In genomic region chr13:30761151-30761631, GRCm38 (mm10) we compare ENCODE assay signal across 20 mouse cellular contexts. TPM values are rescaled to one million over a fixed set of nuclear protein-coding genes. Genes with fewer than 3 reads are reported as not detected.
DNase-seq lines count a peak whose midpoint lies in the region; ATAC-seq lines count a peak whose summit lies in the region.
"Had no signal": no experiment of that assay in that cellular context is flagged by ENCODE, and none has a peak within 500 bp of the region (broad histone marks: within the 10 kb centered on the region; RNA-seq: fewer than 3 reads in every experiment).

No protein-coding gene starts in this region.

- ATAC-seq in CD4-positive, CD25-positive, alpha-beta regulatory T cell, adult 4 months, result peak; percentile 21
- ATAC-seq in monocyte, adult 5-6 weeks (replicated peaks; ENCODE audit: insufficient number of reproducible peaks, low FRiP score, low TSS enrichment, poor library complexity, severe bottlenecking), result 0 out of 2 replicates have a peak, but pooled peaks have one; percentile 15
- ATAC-seq: forebrain, embryonic 13.5 days; intestine, embryonic 16.5 days; liver, embryonic 12.5 days had no signal

- intact Hi-C loops in heart, postnatal 36 days (cut with DNase I), result no loop called here
- intact Hi-C loops in left cerebral cortex, postnatal 25 days (cut with DNase I), result loop anchor here (10.0 kb wide), 1 partner anchor 894 kb away; no protein-coding TSS in a partner anchor

- peak; percentile 75 for DNase-seq in heart, adult 11 months
- no peak for DNase-seq in heart, postnatal 36 days
- DNase-seq in thymus, postnatal 10 days (ENCODE audit: low spot score in 2 of 2), result peak; percentile 53 to 68
- DNase-seq in left cerebral cortex, postnatal 25 days (ENCODE audit: low spot score in 2 of 2), result no peak
- no peak for DNase-seq in heart, adult 18-20 months
- DNase-seq in lung, postnatal 14 days, result no peak
- DNase-seq: adrenal gland, postnatal 36 days; cerebellum, adult 18-20 months; gastrocnemius, postnatal 14 days; heart, postnatal 10 days; kidney, postnatal 4 days; lung, adult 2 months had no signal

RNA-seq across cellular contexts. Expression of gene Irf4, which starts 12.2 kb away (rescaled TPM):
- total RNA-seq in heart, postnatal 36 days (2021), result 1 to 10 TPM; 1.2 to 1.7 TPM
- polyA plus RNA-seq in CD4-positive, CD25-positive, alpha-beta regulatory T cell, adult 4 months (2017; shearing (Covaris generic)), result 10 to 100 TPM; 14.8 to 22.6 TPM
- 25.5 to 42.0 TPM (median 29.8 TPM) in 3 replicates for total RNA-seq in monocyte, adult 5-6 weeks (2017)
- total RNA-seq in left cerebral cortex, postnatal 25 days (2021), result under 1 TPM; 0.11 to 0.28 TPM
- total RNA-seq in heart, adult 18-20 months (2021), result 1 to 10 TPM; 1.1 to 5.5 TPM
- polyA plus RNA-seq: embryonic facial prominence, embryonic 11.5 days; erythroblast, embryonic 14.5 days; limb, embryonic 12.5 days; liver, embryonic 12.5 days had no signal

Comparison
In these comparisons a context has a peak if more than half of its experiments do, and no peak if none do; other contexts are left out.
1. DNase-seq: peak in heart, adult 11 months (single experiment) and thymus, postnatal 10 days (2 of 2); none in heart, postnatal 36 days (0 of 2), left cerebral cortex, postnatal 25 days (0 of 2), heart, adult 18-20 months (0 of 2) and lung, postnatal 14 days (single experiment).